Mouse (Mus musculus) intestine, postnatal 0 days (tissue): Measurements from ENCODE around the gene Tspear. TPM values are rescaled to one million over a fixed set of nuclear protein-coding genes. Genes with fewer than 3 reads are reported as not detected.

Experiments
- ATAC-seq: fragments of 200-750 bp; cut with Nextera tagmentation; 2 replicates; pipeline ENCODE4 v1.8.0; 2017; ENCODE audit warnings: mild to moderate bottlenecking, moderate TSS enrichment, moderate library complexity
- H3K27ac ChIP-seq: fragments of 300-500 bp; sonication (generic); 2 replicates; pipeline ENCODE4 v1.5.1; 2014; ENCODE audit warnings: mild to moderate bottlenecking, low read depth, low read length, moderate library complexity
- H3K27me3 ChIP-seq: fragments of 300-500 bp; sonication (generic); replicated peaks from 2 replicates; pipeline ENCODE4 v1.6.1; 2014; ENCODE audit warnings: low read length, mixed read lengths; ENCODE audit not compliant: control insufficient read depth, insufficient read depth
- H3K36me3 ChIP-seq: fragments of 300-500 bp; sonication (generic); 2 replicates; pipeline ENCODE4 v1.6.1; 2014; ENCODE audit warnings: mild to moderate bottlenecking, moderate library complexity; ENCODE audit not compliant: control insufficient read depth, insufficient read depth
- H3K4me1 ChIP-seq: fragments of 300-500 bp; sonication (generic); replicated peaks from 2 replicates; pipeline ENCODE4 v1.6.1; 2014; ENCODE audit warnings: antibody characterized with exemption, low read length, mixed read lengths; ENCODE audit not compliant: control insufficient read depth, insufficient read depth
- H3K4me2 ChIP-seq: fragments of 300-500 bp; sonication (generic); replicated peaks from 2 replicates; pipeline ENCODE4 v1.6.1; 2014; ENCODE audit warnings: low read depth, mild to moderate bottlenecking, moderate library complexity
- H3K4me3 ChIP-seq: fragments of 300-500 bp; sonication (generic); 2 replicates; pipeline ENCODE4 v1.5.1; 2014; ENCODE audit warnings: low read depth, low read length
- H3K9ac ChIP-seq: fragments of 300-500 bp; sonication (generic); 2 replicates; pipeline ENCODE4 v1.6.1; 2014; ENCODE audit warnings: mild to moderate bottlenecking, low read depth, low read length
- H3K9me3 ChIP-seq: fragments of 300-500 bp; sonication (generic); 2 replicates; pipeline ENCODE4 v1.6.1; 2016; ENCODE audit warnings: mixed run types; ENCODE audit not compliant: control insufficient read depth
- CTCF ChIP-seq: sonication (generic); IDR thresholded peaks from 2 replicates; pipeline ENCODE4 v1.5.1; 2016; ENCODE audit warnings: low read depth, mild to moderate bottlenecking, control low read depth, antibody characterized with exemption, moderate library complexity
- WGBS: fragments of 180-500 bp; shearing (Covaris S2); extraction: QIAGEN DNeasy Blood & Tissue Kit; methylation state at CpG from one replicate; pipeline ENCODE4 v1.1.7; 2014; 5-methylcytosine and 5-hydroxymethylcytosine counted together
- polyA plus RNA-seq: library from polyadenylated mRNA; unstranded; fragments of >200 nt; fragmentation: Nextera tagmentation; extraction: Ambion mirVana; gene quantifications from 2 replicates; pipeline ENCODE4 v1.2.1, GENCODE M21; 2015

Gene Tspear
- polyA plus RNA-seq, 1 experiment from 2014 or later: 0.10 TPM

DNA sequence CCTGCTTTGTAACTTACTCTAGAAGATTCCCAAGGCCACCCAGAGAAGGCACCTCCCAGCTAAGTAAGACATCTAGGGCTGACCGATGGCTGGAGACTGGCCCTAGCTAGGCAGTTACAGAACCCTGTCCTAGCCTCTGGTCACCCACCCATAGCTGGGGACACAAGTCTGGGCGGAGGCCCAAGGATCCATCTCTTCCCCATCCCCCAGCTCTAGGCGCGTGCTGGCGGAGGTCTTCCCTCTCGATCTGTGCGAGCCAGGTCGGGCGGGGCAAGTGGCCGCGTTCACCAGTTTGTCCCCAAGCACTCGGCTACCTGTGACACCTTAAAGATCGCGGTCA, 215.5 kb downstream of the Tspear start:
- Histone ChIP-seq H3K9ac (peak overlapping the region; percentile 50; the same call in 1 of the 2 replicates), H3K27me3 (no peaks in the 10 kb centered on the region), H3K4me1 (0 out of 2 replicates have a peak, but pooled peaks cover 6% of the 10 kb centered on the region), H3K36me3 (no peaks in the 10 kb centered on the region), H3K27ac (no peak overlapping the region), H3K4me3 (peak overlapping the region; percentile 58), H3K4me2 (peak overlapping the region; percentile 92), H3K9me3 (no peaks in the 10 kb centered on the region)
- TF ChIP-seq CTCF: no peak
- 0 out of 2 replicates have a peak, but pooled peaks have one; percentile 20 for ATAC-seq
- WGBS: 2% methylated on average over 14 of the region's 14 CpGs

DNA sequence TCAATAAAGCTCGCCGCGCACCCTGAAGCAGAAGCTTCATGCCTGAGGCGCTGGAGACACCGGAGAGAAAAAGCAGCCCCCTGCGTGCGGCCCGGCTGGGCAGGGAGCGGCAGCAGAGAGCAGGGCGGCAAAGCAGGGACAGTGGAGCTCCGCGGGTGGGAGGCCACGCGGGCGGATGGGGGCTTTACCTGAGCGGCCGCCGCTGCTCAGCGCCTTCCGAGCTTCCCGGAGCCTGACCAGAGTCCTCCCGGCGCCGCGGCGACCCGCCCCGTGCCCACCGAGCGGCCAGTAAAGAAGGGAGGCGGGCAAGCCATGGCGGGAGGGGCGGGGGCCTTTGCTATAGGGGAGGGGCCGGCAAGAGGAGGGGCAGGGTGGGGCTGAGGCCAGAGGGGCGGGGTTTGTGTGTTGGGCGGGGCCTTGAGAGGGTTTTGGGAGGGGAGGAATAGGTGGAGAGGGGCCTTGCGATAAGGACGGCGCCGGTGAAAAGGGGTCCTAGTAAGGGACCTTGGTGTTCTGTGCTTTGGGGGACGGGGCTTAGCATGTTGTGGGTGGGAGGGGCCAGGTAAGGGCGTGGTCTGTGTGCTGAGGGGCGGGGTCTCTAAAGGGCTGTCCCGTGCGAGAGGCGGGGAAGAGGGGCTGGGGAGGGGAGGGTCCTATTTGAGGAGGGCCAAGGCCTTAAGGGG, 216.0 kb downstream of the Tspear start, which contains the start of gene Lrrc3:
TSS of gene Lrrc3 (minus strand) at position 326 of the 683 bp plus-strand sequence.
- Histone ChIP-seq H3K36me3 (no peaks in the 10 kb centered on the region), H3K4me3 (peak within 1 kb of the TSS; percentile 58), H3K27ac (no peak within 1 kb of the TSS), H3K4me2 (peak within 1 kb of the TSS; percentile 92), H3K4me1 (0 out of 2 replicates have a peak, but pooled peaks cover 6% of the 10 kb centered on the region), H3K9me3 (no peaks in the 10 kb centered on the region), H3K9ac (peak within 1 kb of the TSS; percentile 50; the same call in 1 of the 2 replicates), H3K27me3 (no peaks in the 10 kb centered on the region)
- 2% methylated on average over 46 of the region's 46 CpGs for WGBS
- peak; percentile 59 for TF ChIP-seq CTCF
- ATAC-seq: peak; percentile 72

DNA sequence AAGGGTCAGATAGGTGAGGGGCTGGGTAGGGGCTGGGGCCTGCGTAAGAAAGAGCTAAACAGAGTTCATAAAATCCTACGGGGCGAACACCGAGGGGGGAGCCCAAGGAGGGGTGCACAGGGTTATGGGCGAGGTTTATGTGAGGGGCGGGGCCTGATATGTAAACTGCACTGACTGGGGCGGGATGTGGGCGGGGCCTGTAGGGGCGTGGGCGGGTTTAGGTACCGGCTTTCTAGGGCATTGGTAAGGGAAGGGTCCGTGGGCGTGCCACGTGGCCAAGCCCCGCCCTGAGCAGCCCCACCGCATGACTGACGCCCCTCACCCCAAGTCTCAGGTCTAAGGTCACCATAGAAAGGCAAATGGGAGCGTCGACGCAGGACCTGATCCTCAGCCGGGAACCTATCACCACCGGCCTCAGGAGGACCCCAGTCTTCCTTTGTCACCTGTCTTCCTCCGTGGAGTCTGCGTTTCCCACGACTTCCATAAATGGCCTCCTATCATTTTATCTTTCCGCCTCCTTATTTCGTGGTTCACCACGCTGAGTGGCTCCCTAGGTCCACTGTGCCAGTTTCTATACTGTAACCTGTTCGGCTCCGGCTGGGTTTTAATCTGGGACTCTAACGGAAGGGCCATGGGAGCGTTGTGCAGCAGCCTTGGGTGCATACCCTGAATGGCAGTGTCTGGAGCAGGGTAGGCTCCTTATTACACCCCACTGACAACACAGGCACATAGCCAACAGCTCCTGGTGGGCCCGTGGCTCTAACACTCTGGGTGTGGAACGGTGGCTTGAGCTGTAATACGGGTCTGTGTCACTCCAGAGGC, 216.7 kb downstream of the Tspear start:
- H3K9me3 ChIP-seq: no peaks in the 10 kb centered on the region
- peak; percentile 68 for ATAC-seq
- no peaks in the 10 kb centered on the region for H3K36me3 ChIP-seq
- H3K27ac ChIP-seq: no peak overlapping the region
- TF ChIP-seq CTCF: no peak
- H3K4me3 ChIP-seq: peak overlapping the region; percentile 58
- WGBS: 5% methylated on average over 35 of the region's 35 CpGs
- H3K4me2 ChIP-seq: peak overlapping the region; percentile 92
- no peaks in the 10 kb centered on the region for H3K27me3 ChIP-seq
- H3K9ac ChIP-seq: no peak overlapping the region
- H3K4me1 ChIP-seq: 0 out of 2 replicates have a peak, but pooled peaks cover 6% of the 10 kb centered on the region

DNA sequence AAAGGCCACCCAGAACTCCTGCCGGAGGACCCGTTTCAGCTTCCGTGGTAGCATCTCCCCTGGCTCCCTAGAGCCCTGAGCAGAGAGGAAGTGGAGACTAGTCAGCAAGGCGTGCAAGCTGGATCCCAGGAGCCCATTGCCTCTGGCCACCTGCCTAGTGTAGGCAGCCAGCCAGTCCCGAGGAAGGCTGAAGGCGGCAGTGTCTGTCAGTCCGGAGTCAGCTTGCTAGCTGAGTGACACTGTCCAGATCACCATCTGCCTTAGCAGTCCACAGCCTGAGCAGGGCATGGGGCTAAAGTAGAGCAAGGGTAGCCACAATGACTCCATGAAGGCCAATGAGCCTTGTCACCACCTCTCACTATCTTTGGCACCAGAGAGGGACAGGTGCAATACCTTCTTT, 226.2 kb downstream of the Tspear start:
- no peak overlapping the region for H3K4me2 ChIP-seq
- H3K9me3 ChIP-seq: no peaks in the 10 kb centered on the region
- H3K4me1 ChIP-seq: no peaks in the 10 kb centered on the region
- H3K9ac ChIP-seq: no peak overlapping the region
- no peak overlapping the region for H3K4me3 ChIP-seq
- TF ChIP-seq CTCF: no peak
- no peaks in the 10 kb centered on the region for H3K27me3 ChIP-seq
- WGBS: 52% methylated on average over 7 of the region's 7 CpGs
- H3K36me3 ChIP-seq: no peaks in the 10 kb centered on the region
- no peak for ATAC-seq
- H3K27ac ChIP-seq: no peak overlapping the region

DNA sequence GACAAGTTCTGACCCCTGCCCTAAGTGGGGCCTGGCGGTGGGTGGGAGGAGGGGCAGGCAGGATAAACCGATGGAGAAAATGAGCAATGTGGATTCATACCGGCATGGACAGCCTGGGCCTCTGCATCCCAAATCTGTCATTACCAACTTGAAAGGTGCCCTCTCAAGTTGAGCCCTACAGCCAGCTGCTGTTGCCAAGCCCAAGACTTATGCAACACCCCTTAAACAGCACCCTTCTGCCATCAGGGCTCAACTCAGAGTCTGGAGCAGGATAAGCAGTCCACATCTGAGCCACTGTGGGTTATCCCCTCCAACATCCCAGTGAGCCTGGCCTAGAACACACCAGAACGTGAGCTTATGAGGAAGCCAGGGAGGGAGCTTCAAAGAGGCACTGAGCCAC, 226.9 kb downstream of the Tspear start:
- no peak overlapping the region for H3K9ac ChIP-seq
- ATAC-seq: no peak
- no peaks in the 10 kb centered on the region for H3K27me3 ChIP-seq
- no peaks in the 10 kb centered on the region for H3K36me3 ChIP-seq
- WGBS: 65% methylated on average over 4 of the region's 4 CpGs
- H3K4me3 ChIP-seq: no peak overlapping the region
- H3K4me2 ChIP-seq: no peak overlapping the region
- H3K4me1 ChIP-seq: no peaks in the 10 kb centered on the region
- no peak overlapping the region for H3K27ac ChIP-seq
- no peaks in the 10 kb centered on the region for H3K9me3 ChIP-seq
- TF ChIP-seq CTCF: no peak

DNA sequence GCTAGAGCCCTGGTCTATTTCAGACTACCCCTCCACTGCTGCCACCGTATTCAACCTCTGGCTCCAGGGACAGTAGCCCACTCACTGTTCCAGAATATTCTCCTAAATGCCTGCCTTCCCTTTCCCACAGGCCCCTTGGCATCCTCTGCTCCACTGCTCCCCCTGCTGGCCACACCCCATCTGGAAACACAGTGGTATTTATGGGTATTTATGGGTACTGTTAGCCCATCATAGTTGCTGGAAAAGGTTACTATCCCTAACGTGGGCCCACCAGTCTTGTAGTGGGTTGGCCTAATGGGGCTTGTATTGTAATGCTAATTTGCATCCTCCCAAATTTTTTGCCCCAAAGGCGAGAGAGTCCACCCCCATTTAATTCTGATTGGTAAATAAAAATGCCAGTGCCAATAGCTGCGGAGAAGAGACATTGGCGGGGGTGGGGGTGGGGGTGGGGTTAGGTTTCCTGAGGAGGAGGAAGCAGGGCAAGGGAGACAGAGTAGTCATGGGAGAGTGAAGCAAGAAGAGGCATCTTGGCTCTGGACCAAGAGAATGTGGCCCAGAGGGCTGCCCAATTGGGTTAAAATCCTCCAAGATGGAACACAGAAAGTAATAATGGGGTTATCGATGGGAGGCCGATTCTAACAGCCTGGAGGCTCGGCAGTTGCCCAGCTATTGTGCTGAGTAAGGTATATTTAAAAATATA, 230.4 kb downstream of the Tspear start:
- Histone ChIP-seq H3K4me1 (no peaks in the 10 kb centered on the region), H3K36me3 (no peaks in the 10 kb centered on the region), H3K27ac (no peak overlapping the region), H3K4me3 (no peak overlapping the region), H3K9ac (no peak overlapping the region), H3K27me3 (no peaks in the 10 kb centered on the region), H3K4me2 (no peak overlapping the region), H3K9me3 (no peaks in the 10 kb centered on the region)
- WGBS: 73% methylated on average over 8 of the region's 8 CpGs
- peak; percentile 86 for TF ChIP-seq CTCF
- ATAC-seq: no peak
